Mouse (Mus musculus) lung, embryonic 14.5 days (tissue): ENCODE data around the gene Aicda. TPM values are rescaled to one million over a fixed set of nuclear protein-coding genes. Genes with fewer than 3 reads are reported as not detected.
"Not testable (repeated sequence)": the region's sequence is repeated elsewhere in the genome, so short reads cannot be mapped to it uniquely, and the experiment has no call there.

Experiments
- ATAC-seq: fragments of 200-750 bp; cut with Nextera tagmentation; 2 replicates; pipeline ENCODE4 v1.8.0; 2017; ENCODE audit warnings: mild to moderate bottlenecking, moderate TSS enrichment, moderate library complexity; ENCODE audit not compliant: insufficient read depth
- DNase-seq: peaks from one replicate; pipeline ENCODE4 v3.0.0-alpha.2; 2015
- H3K27ac ChIP-seq: fragments of 300-500 bp; sonication (generic); 2 replicates; pipeline ENCODE4 v1.5.1; 2014; ENCODE audit warnings: low read depth, mild to moderate bottlenecking, moderate library complexity
- H3K27me3 ChIP-seq: fragments of 300-500 bp; sonication (generic); 2 replicates; pipeline ENCODE4 v1.6.1; 2014; ENCODE audit warnings: low read length, control low read depth; ENCODE audit not compliant: insufficient read depth
- H3K36me3 ChIP-seq: fragments of 300-500 bp; sonication (generic); 2 replicates; pipeline ENCODE4 v1.6.1; 2014; ENCODE audit warnings: control low read depth; ENCODE audit not compliant: insufficient read depth
- H3K4me1 ChIP-seq: fragments of 300-500 bp; sonication (generic); 2 replicates; pipeline ENCODE4 v1.6.1; 2014; ENCODE audit warnings: antibody characterized with exemption, control low read depth; ENCODE audit not compliant: insufficient read depth
- H3K4me2 ChIP-seq: fragments of 300-500 bp; sonication (generic); 2 replicates; pipeline ENCODE4 v1.6.1; 2014; ENCODE audit warnings: mild to moderate bottlenecking
- H3K4me3 ChIP-seq: fragments of 300-500 bp; sonication (generic); 2 replicates; pipeline ENCODE4 v1.5.1; 2014; ENCODE audit warnings: low read depth, low read length
- H3K9ac ChIP-seq: fragments of 300-500 bp; sonication (generic); 2 replicates; pipeline ENCODE4 v1.6.1; 2014
- H3K9me3 ChIP-seq: fragments of 300-500 bp; sonication (generic); 2 replicates; pipeline ENCODE4 v1.6.1; 2016; ENCODE audit warnings: low read depth, low read length, control low read depth
- CTCF ChIP-seq: IDR thresholded peaks from 2 replicates; pipeline ENCODE4 v1.5.1; 2016; ENCODE audit warnings: antibody characterized with exemption, low read depth
- WGBS: fragments of 180-500 bp; shearing (Covaris S2); extraction: QIAGEN DNeasy Blood & Tissue Kit; methylation state at CpG from one replicate; pipeline ENCODE4 v1.1.7; 2014; 5-methylcytosine and 5-hydroxymethylcytosine counted together
- polyA plus RNA-seq: library from polyadenylated mRNA; unstranded; fragments of >200 nt; fragmentation: Nextera tagmentation; extraction: Ambion mirVana; gene quantifications from 2 replicates; pipeline ENCODE4 v1.2.1, GENCODE M21; 2014

Gene Aicda
- polyA plus RNA-seq, 1 experiment from 2014 or later: not detected

- no peaks in the 10 kb centered on the region for H3K9me3 ChIP-seq
- H3K4me1 ChIP-seq: no peaks in the 10 kb centered on the region
- peak overlapping the region; percentile 36; the same call in 1 of the 2 replicates for H3K4me2 ChIP-seq
- peak; percentile 17; the same call in 1 of the 2 replicates for ATAC-seq
- H3K36me3 ChIP-seq: no peaks in the 10 kb centered on the region
- no peak overlapping the region for H3K4me3 ChIP-seq
- peak; percentile 21 for DNase-seq
- no peak overlapping the region for H3K27ac ChIP-seq
- WGBS: 15% methylated on average over 4 of the region's 4 CpGs
- no peaks in the 10 kb centered on the region for H3K27me3 ChIP-seq
- no peak for TF ChIP-seq CTCF
- H3K9ac ChIP-seq: no peak overlapping the region
Measured at GRCm38 (mm10) chr6:122532883-122533302, 20.7 kb upstream of the Aicda start.

GRCm38 (mm10) chr6:122534032-122534431 lies 19.6 kb upstream of the Aicda start:
- Histone ChIP-seq H3K27ac (no peak overlapping the region), H3K4me2 (no peak overlapping the region), H3K4me1 (no peaks in the 10 kb centered on the region), H3K27me3 (no peaks in the 10 kb centered on the region), H3K4me3 (no peak overlapping the region), H3K9me3 (no peaks in the 10 kb centered on the region), H3K36me3 (no peaks in the 10 kb centered on the region), H3K9ac (no peak overlapping the region)
- no peak for TF ChIP-seq CTCF
- no peak for ATAC-seq
- 43% methylated on average over 3 of the region's 3 CpGs for WGBS
- no peak for DNase-seq

GRCm38 (mm10) chr6:122539564-122539963 lies 14.0 kb upstream of the Aicda start:
- 77% methylated on average over 9 of the region's 9 CpGs for WGBS
- no peak for ATAC-seq

GRCm38 (mm10) chr6:122542459-122542858 lies 11.1 kb upstream of the Aicda start:
- not testable (repeated sequence) for H3K27me3 ChIP-seq, H3K4me3 ChIP-seq, H3K4me2 ChIP-seq, H3K9me3 ChIP-seq, H3K27ac ChIP-seq, H3K9ac ChIP-seq, DNase-seq, ATAC-seq, H3K4me1 ChIP-seq, H3K36me3 ChIP-seq
- WGBS: 68% methylated on average over 5 of the region's 5 CpGs

More at GRCm38 (mm10) chr6:122539564-122539963, 14.0 kb upstream of the Aicda start:
- Histone ChIP-seq H3K27me3 (no peaks in the 10 kb centered on the region), H3K4me2 (no peak overlapping the region), H3K9ac (no peak overlapping the region), H3K36me3 (no peaks in the 10 kb centered on the region), H3K4me3 (no peak overlapping the region), H3K9me3 (no peaks in the 10 kb centered on the region), H3K4me1 (no peaks in the 10 kb centered on the region), H3K27ac (no peak overlapping the region)
- DNase-seq: no peak
- no peak for TF ChIP-seq CTCF

GRCm38 (mm10) chr6:122543574-122543973 lies 10.0 kb upstream of the Aicda start:
- H3K27me3 ChIP-seq: no peaks in the 10 kb centered on the region
- no peaks in the 10 kb centered on the region for H3K36me3 ChIP-seq
- no peak for ATAC-seq
- no peaks in the 10 kb centered on the region for H3K4me1 ChIP-seq
- TF ChIP-seq CTCF: no peak
- WGBS: 74% methylated on average over 5 of the region's 5 CpGs
- no peak for DNase-seq
- no peak overlapping the region for H3K9ac ChIP-seq
- H3K27ac ChIP-seq: no peak overlapping the region
- H3K4me3 ChIP-seq: no peak overlapping the region
- no peak overlapping the region for H3K4me2 ChIP-seq
- no peaks in the 10 kb centered on the region for H3K9me3 ChIP-seq

GRCm38 (mm10) chr6:122544672-122545071 lies 8.9 kb upstream of the Aicda start:
- no peaks in the 10 kb centered on the region for H3K4me1 ChIP-seq
- H3K36me3 ChIP-seq: no peaks in the 10 kb centered on the region
- no peak overlapping the region for H3K27ac ChIP-seq
- ATAC-seq (no peak), DNase-seq (no peak)
- no peak overlapping the region for H3K4me2 ChIP-seq
- H3K4me3 ChIP-seq: no peak overlapping the region
- H3K27me3 ChIP-seq: no peaks in the 10 kb centered on the region
- no peaks in the 10 kb centered on the region for H3K9me3 ChIP-seq
- 91% methylated on average over 1 of the region's 1 CpGs for WGBS
- no peak for TF ChIP-seq CTCF
- H3K9ac ChIP-seq: no peak overlapping the region

GRCm38 (mm10) chr6:122545289-122545882 lies 8.2 kb upstream of the Aicda start:
- H3K9ac ChIP-seq: no peak overlapping the region
- no peak overlapping the region for H3K4me3 ChIP-seq
- H3K36me3 ChIP-seq: no peaks in the 10 kb centered on the region
- H3K27ac ChIP-seq: no peak overlapping the region
- no peaks in the 10 kb centered on the region for H3K27me3 ChIP-seq
- DNase-seq (no peak), ATAC-seq (no peak)
- no peak for TF ChIP-seq CTCF
- no peak overlapping the region for H3K4me2 ChIP-seq
- H3K9me3 ChIP-seq: no peaks in the 10 kb centered on the region
- 60% methylated on average over 9 of the region's 9 CpGs for WGBS
- no peaks in the 10 kb centered on the region for H3K4me1 ChIP-seq

GRCm38 (mm10) chr6:122545948-122546347 lies 7.7 kb upstream of the Aicda start:
- Histone ChIP-seq H3K27ac (no peak overlapping the region), H3K4me1 (no peaks in the 10 kb centered on the region), H3K27me3 (no peaks in the 10 kb centered on the region), H3K9me3 (no peaks in the 10 kb centered on the region), H3K4me2 (no peak overlapping the region), H3K9ac (no peak overlapping the region), H3K4me3 (no peak overlapping the region), H3K36me3 (no peaks in the 10 kb centered on the region)
- ATAC-seq: no peak
- WGBS: 72% methylated on average over 10 of the region's 10 CpGs
- TF ChIP-seq CTCF: no peak
- no peak for DNase-seq
